Mouse (Mus musculus): ENCODE measurements around the gene Cspg4. TPM values are rescaled to one million over a fixed set of nuclear protein-coding genes. Genes with fewer than 3 reads are reported as not detected.
"Not testable (repeated sequence)": the region's sequence is repeated elsewhere in the genome, so short reads cannot be mapped to it uniquely, and the experiment has no call there.

The Cspg4 gene
- polyA plus RNA-seq, 1 experiment from 2014 or later = 0.08 TPM

DNA sequence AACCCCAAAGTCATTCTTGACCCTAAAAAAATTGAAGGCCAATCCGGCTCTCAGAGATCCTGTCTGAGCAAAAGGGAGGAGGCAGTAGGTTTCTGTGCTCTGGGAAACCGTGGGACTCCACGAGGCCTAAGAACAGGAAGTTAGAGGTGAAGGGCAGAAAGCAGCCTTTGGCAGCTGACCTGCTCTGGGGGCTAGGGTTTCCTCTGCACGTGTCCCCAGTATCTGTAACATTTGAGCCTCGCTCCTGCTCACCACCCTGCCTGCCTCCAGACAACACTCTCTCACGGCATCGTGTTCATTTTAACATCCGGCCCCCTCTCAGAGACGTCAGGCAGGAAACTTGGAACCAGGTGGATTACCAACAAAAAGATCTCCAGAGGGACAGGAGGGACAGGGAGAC, 35.7 kb downstream of the Cspg4 start:
- CTCF ChIA-PET = interaction anchor here (0.8 kb wide), 1 partner anchor 22 kb away, joined by 3 read pairs; no protein-coding TSS in a partner anchor
- DNase-seq (ENCODE audit: low read depth, low spot score) (no peak), ATAC-seq (no peak)
- no peaks in the 10 kb centered on the region for H3K27me3 ChIP-seq
- POLR2A ChIA-PET = no interaction called here
- in situ Hi-C loops (cut with MboI; ENCODE audit: low pct_unique_long_range_greater_than_20kb) = no loop called here
- no peak for TF ChIP-seq CTCF (IDR thresholded peaks at IDR 0.05)

DNA sequence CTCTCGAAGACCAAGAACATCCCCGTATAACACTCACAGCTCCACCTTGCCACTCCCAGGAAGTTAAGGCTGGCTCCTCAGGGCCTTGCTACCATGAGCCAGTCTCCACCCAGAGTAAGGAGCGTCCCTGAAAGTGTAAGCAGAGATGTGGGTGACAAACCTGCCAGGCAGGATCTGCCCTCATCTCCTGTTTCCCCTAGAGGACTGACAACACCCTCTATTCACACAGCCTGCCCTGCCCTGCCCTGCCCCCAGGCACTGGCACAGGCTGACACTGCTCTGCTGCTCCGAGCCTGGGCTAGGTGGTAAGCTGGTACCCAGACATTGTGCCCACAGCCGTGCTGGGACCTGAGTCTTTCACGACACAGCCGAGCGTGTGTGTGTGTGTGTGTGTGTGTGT, 36.4 kb downstream of the Cspg4 start:
- no peaks in the 10 kb centered on the region for H3K27me3 ChIP-seq
- DNase-seq (ENCODE audit: low read depth, low spot score) (no peak), ATAC-seq (no peak)
- ChIA-PET CTCF (no interaction called here), POLR2A (no interaction called here)
- in situ Hi-C loops (cut with MboI; ENCODE audit: low pct_unique_long_range_greater_than_20kb) = no loop called here
- TF ChIP-seq CTCF (IDR thresholded peaks at IDR 0.05) = no peak

DNA sequence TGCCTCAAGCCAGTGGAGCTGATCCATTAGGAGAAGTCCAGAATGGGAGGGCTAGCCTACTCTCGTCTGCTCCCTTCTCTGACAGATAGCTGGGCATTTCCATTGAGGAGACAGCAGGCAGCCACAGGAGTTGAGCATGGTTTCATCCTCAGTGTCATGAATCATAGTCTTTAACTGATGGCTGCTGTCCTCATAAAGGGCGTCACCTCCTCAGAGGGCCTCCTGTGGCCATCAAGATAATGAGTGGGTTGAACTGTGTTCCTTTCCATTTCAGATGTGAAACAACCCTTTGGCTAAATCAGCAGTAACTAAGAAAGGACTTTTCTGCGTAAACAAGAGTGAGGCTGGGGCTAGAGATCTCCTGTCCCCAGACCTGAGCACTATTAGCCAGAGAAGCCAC, 38.8 kb downstream of the Cspg4 start:
- DNase-seq (ENCODE audit: low read depth, low spot score) (no peak), ATAC-seq (no peak)
- in situ Hi-C loops (cut with MboI; ENCODE audit: low pct_unique_long_range_greater_than_20kb) = no loop called here
- TF ChIP-seq CTCF (IDR thresholded peaks at IDR 0.05) = no peak
- ChIA-PET CTCF (no interaction called here), POLR2A (no interaction called here)
- no peaks in the 10 kb centered on the region for H3K27me3 ChIP-seq

DNA sequence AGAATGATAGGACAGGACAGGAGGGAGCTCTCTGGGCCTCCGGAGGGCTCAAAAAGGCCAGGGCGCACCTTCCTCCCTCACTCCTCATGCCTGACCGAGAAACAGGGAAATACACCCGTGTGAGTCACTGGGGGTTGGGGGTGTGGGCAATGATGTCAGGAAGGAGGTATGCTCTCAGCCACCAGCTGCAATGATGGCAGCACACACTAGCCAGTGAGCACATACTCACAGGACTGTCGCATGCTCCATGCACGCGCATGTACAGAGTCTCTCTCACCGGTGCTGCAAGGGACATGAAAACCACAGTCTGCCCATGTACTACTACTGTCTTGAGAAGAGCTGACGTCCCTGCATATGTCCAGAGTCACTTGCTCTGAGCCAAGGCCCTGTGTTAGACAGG, 42.7 kb downstream of the Cspg4 start:
- CTCF ChIA-PET = interaction anchor here (0.9 to 2.2 kb wide), 5 partner anchors 15 to 224 kb away, joined by 3 to 6 read pairs (median 3); partner anchors contain the start of gene Snx33
- peak; percentile 84 for ATAC-seq
- no peak for TF ChIP-seq CTCF (IDR thresholded peaks at IDR 0.05)
- no peak for DNase-seq (ENCODE audit: low read depth, low spot score)
- H3K27me3 ChIP-seq = no peaks in the 10 kb centered on the region
- in situ Hi-C loops (cut with MboI; ENCODE audit: low pct_unique_long_range_greater_than_20kb) = no loop called here
- POLR2A ChIA-PET = interaction anchor here (1.9 kb wide), 1 partner anchor 17 kb away, joined by 8 read pairs; no protein-coding TSS in a partner anchor

DNA sequence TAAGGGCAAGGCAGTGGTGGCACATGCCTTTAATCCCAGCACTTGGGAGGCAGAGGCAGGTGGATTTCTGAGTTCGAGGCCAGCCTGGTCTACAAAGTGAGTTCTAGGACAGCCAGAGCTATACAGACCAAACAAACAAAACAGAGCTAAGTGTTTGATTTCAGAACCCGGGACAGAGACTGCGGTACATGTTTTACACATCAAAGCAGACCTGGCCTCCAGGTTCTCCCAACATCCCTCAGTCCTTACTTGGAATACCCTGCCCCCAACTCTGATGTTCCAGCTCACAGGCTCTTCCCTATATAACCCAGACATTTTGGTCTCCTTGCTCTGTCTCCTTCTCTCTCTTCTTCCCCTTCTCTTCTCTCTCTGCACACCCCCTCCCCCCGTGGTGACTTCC, 45.2 kb downstream of the Cspg4 start:
- DNase-seq (ENCODE audit: low read depth, low spot score); H3K27me3 ChIP-seq; CTCF ChIA-PET; in situ Hi-C loops (cut with MboI; ENCODE audit: low pct_unique_long_range_greater_than_20kb); ATAC-seq: not testable (repeated sequence)
- POLR2A ChIA-PET = interaction anchor here (1.0 to 1.4 kb wide), 2 partner anchors 12 to 16 kb away, joined by 3 read pairs; no protein-coding TSS in a partner anchor

DNA sequence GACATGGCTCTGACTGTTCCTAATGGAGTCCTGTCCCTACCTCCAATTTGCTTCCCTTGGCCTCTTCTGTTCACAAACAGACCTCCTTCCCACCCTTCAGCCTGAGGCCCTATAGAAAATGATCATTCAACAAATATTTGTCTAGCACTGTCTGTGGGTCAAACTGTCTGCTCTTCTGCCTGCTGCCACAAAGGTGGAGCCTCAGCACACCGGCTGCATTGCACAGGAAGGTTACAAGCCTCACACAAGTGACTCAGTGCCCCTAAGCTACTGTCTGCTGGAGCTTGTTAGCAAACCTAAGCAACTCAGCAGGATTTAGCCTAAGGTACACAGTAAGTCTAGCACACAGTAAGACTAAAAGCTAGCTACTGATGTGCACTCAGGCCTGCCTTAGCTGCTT, 46.2 kb downstream of the Cspg4 start:
- no peaks in the 10 kb centered on the region for H3K27me3 ChIP-seq
- TF ChIP-seq CTCF (IDR thresholded peaks at IDR 0.05) = no peak
- in situ Hi-C loops (cut with MboI; ENCODE audit: low pct_unique_long_range_greater_than_20kb) = no loop called here
- DNase-seq (ENCODE audit: low read depth, low spot score) (no peak), ATAC-seq (no peak)
- ChIA-PET POLR2A (interaction anchor here (1.0 to 1.4 kb wide), 2 partner anchors 13 to 15 kb away, joined by 3 read pairs; no protein-coding TSS in a partner anchor), CTCF (no interaction called here)

DNA sequence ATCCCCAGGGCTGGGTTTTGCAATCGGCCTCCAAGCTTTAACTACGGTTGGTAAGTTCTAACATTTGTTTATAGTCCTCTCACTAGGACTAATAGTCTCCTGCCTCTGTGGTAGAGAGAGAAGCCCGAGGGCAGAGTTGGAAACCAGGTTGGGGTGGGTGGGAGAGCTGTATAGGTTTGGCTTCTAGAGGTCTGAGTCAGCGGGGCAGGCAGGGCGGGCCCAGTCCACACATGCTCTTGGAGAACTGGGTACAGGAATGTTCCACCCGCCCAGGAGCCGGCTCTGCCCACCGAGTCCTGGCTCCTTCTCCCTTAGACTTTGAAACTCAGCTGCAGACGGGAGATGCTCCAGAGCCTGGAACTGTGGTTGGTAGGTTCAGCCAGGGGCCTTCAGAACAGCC, 49.2 kb downstream of the Cspg4 start:
- no peak for TF ChIP-seq CTCF (IDR thresholded peaks at IDR 0.05)
- no peak for DNase-seq (ENCODE audit: low read depth, low spot score)
- H3K27me3 ChIP-seq = no peaks in the 10 kb centered on the region
- CTCF ChIA-PET = interaction anchor here (1.1 kb wide), 1 partner anchor 9 kb away, joined by 3 read pairs; no protein-coding TSS in a partner anchor
- in situ Hi-C loops (cut with MboI; ENCODE audit: low pct_unique_long_range_greater_than_20kb) = no loop called here
- POLR2A ChIA-PET = interaction anchor here (4.2 kb wide), 1 partner anchor 14 kb away, joined by 13 read pairs; the partner anchor contains the start of gene Snx33
- peak; percentile 65 for ATAC-seq

DNA sequence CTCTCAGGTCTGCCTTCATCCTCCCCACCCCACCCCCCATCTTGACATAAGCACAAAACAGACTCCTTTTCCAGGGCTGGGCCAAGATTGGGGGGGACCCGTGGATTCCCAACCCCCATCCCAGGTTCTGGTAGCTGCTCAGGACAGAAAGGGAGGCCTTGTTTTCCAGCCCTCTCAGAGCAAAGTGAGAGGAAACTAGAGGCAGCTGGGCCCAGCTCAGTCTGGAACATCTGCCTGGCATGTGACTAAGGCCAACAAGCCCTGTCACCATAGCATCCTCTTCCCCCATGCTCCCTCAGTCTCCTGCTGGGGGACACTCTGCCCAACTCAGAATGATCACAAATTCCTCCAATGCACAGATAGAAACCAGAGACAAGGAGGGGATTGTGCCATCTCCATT, 50.3 kb downstream of the Cspg4 start:
- DNase-seq (ENCODE audit: low read depth, low spot score) (no peak), ATAC-seq (no peak)
- H3K27me3 ChIP-seq = no peaks in the 10 kb centered on the region
- no peak for TF ChIP-seq CTCF (IDR thresholded peaks at IDR 0.05)
- CTCF ChIA-PET = interaction anchor here (1.5 kb wide), 1 partner anchor 13 kb away, joined by 3 read pairs; the partner anchor contains the start of gene Snx33
- POLR2A ChIA-PET = interaction anchor here (4.2 kb wide), 1 partner anchor 12 kb away, joined by 13 read pairs; the partner anchor contains the start of gene Snx33
- in situ Hi-C loops (cut with MboI; ENCODE audit: low pct_unique_long_range_greater_than_20kb) = no loop called here

DNA sequence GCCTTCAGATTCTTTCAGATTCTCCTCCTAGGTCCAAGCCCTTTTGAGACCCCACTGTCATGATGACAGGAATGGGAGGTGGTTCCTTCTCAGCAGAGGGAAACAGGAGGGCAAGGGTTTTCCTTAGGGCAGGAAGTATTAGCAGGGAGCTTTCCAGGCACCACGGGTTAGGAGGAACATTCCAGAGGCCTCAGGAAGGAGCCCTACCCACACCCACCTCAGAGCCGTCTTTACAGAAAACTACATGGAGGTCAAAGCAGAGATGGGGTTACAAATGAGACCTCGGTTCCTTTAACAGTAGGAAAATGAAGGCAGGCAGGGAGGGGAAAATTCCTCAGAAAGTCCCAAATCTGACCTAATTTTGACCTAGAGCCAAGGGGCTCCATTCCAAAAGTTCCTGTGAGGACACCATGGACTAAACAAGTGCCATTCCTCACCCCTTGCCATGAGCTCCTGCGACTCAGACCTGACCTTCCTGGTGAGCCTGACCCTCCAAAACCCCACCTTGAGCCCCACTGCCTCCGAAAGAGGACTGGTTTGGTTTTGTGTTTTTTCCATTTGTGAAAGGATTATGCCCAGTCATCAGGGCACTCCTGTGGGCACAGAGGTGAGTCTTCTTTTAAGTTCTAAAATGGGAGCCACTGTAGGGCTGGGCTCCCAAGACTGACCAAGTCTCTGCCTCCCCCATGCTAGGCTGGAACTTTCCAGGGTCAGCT, 51.0 kb downstream of the Cspg4 start:
- ChIA-PET CTCF (interaction anchor here (1.5 kb wide), 1 partner anchor 12 kb away, joined by 3 read pairs; the partner anchor contains the start of gene Snx33), POLR2A (interaction anchor here (4.2 kb wide), 1 partner anchor 12 kb away, joined by 13 read pairs; the partner anchor contains the start of gene Snx33)
- TF ChIP-seq CTCF (IDR thresholded peaks at IDR 0.05) = no peak
- no peak for ATAC-seq
- in situ Hi-C loops (cut with MboI; ENCODE audit: low pct_unique_long_range_greater_than_20kb) = no loop called here
- no peak for DNase-seq (ENCODE audit: low read depth, low spot score)
- no peaks in the 10 kb centered on the region for H3K27me3 ChIP-seq

DNA sequence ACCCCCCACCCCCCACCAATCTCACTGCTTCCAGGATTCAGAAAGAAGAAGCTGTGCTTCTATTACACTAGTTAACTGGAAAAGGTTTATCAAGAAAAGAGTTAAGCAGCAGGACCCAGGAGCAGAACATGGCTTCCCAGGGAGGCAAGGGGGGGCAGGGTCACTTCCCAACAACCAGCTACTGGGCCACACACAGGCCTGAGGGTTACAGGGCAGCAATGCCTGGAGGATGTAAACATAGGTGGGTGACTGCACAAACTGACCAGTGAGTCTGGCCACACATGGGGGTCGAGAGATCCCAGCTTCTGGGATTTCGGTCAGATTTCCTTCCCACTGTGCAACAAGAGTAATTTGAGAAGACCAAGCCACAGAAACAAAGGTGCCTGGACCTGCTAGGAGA, 52.3 kb downstream of the Cspg4 start:
- no peak for DNase-seq (ENCODE audit: low read depth, low spot score)
- in situ Hi-C loops (cut with MboI; ENCODE audit: low pct_unique_long_range_greater_than_20kb) = no loop called here
- no peak for ATAC-seq
- no peak for TF ChIP-seq CTCF (IDR thresholded peaks at IDR 0.05)
- ChIA-PET POLR2A (no interaction called here), CTCF (no interaction called here)
- H3K27me3 ChIP-seq = no peaks in the 10 kb centered on the region

DNA sequence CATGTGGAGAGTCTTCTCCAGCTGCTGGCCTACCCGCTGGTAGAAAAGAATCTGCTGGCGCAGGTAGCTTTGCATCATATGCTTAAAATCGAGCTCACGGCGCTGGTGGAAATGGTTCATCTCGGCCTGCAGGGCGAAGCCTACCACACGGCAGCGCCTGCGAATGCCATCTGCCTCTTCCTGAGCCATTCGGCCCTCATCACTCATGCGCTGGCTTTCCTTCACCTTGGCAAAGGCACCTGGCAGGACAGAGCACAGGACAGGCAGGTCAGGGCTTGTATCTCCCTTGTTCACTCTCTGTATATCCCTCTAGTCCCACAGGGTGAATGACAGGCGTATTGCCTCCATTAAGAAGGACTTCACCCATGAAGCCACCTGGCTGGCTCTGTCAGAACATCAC, 53.6 kb downstream of the Cspg4 start:
- ChIA-PET POLR2A (no interaction called here), CTCF (no interaction called here)
- in situ Hi-C loops (cut with MboI; ENCODE audit: low pct_unique_long_range_greater_than_20kb) = no loop called here
- no peak for DNase-seq (ENCODE audit: low read depth, low spot score)
- ATAC-seq = no peak
- H3K27me3 ChIP-seq = no peaks in the 10 kb centered on the region
- TF ChIP-seq CTCF (IDR thresholded peaks at IDR 0.05) = no peak

Measured in Patski (cell line).